Mouse (Mus musculus): ENCODE measurements around the gene Eci1. TPM values are rescaled to one million over a fixed set of nuclear protein-coding genes. Genes with fewer than 3 reads are reported as not detected.

The Eci1 gene
- polyA plus RNA-seq, 1 experiment from 2014 or later = 301 TPM

DNA sequence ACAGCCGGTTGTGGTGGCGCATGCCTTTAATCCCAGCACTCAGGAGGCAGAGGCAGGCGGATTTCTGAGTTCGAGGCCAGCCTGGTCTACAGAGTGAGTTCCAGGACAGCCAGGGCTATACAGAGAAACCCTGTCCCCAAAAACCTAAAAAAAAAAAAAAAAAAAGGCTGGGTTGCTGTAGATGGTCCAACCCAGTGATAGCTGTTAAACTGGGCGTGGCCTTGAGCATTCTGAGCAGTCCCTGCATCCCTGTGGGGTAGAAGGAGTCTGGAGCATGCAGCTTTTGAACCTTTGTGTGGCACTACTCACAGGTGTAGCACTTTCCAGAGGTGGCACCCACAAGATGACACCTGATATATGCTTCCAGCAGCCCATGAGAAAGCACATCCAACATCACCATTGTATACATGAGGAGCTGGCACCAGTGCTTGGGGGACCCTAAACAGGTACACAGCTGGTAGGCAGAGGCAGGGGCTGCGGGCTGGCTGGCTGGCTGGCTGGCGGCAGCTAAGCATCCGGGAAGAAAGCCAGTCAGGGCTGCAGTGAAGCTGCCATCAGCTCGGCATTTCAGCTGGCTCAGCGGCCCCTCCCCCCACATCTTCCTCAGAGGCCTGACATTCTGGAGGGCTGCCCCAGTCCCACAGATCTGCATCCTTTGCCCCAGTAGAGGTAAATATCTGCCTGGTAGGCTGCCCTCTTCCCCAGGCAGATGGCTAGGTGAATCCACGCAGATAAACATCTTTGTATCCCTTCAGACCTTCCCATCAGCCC is 58.8 kb downstream of the Eci1 start:
- Histone ChIP-seq H3K4me3 (no peak overlapping the region), H3K27ac (no peak overlapping the region), H3K4me2 (no peak overlapping the region), H3K27me3 (peaks cover 47% of the 10 kb centered on the region), H3K9me3 (replicated peaks) (no peaks in the 10 kb centered on the region), H3K36me3 (no peaks in the 10 kb centered on the region), H3K9ac (no peak overlapping the region), H3K4me1 (replicated peaks) (peaks cover 21% of the 10 kb centered on the region)
- WGBS = 41% methylated on average over 11 of the region's 11 CpGs
- ATAC-seq (replicated peaks; ENCODE audit: insufficient number of reproducible peaks, insufficient read depth, low FRiP score, low read depth) = no peak

DNA sequence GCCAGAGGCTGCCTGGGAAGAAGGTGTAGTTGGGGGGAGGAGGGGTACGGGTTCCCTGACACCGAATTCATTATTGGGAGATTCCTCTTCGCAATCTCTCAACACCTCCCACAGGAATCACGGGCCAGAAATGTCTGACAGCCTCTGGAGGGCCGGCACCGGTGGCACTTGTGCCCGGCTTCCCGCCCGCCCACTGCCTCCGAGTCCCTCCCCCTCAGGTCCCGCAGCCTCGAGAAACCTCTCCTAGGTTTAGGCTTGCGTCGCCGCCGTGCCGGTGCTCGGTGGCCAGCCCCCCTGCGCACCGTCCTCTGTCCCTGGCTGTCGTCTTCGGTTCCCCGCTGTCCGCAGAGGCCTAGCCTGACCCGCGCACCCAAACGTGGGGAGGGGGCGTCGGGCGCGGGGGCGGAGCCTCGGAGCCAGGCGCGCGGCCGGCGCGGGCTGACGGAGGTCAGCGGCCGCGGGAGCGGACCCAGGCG is 61.8 kb downstream of the Eci1 start, which contains the start of gene Caskin1:
Gene Caskin1 (plus strand): TSS at position 416 of the 476 bp plus-strand sequence.
- peak; percentile 48 for ATAC-seq (replicated peaks; ENCODE audit: insufficient number of reproducible peaks, insufficient read depth, low FRiP score, low read depth)
- H3K9me3 ChIP-seq (replicated peaks) = no peaks in the 10 kb centered on the region
- peaks cover 21% of the 10 kb centered on the region for H3K4me1 ChIP-seq (replicated peaks)
- H3K9ac ChIP-seq = peak within 1 kb of the TSS; percentile 68
- H3K4me2 ChIP-seq = peak within 1 kb of the TSS; percentile 98
- H3K27me3 ChIP-seq = peaks cover 69% of the 10 kb centered on the region
- H3K4me3 ChIP-seq = peak within 1 kb of the TSS; percentile 72
- no peak within 1 kb of the TSS for H3K27ac ChIP-seq
- H3K36me3 ChIP-seq = no peaks in the 10 kb centered on the region
- WGBS = under 1% methylated on average over 38 of the region's 45 CpGs

DNA sequence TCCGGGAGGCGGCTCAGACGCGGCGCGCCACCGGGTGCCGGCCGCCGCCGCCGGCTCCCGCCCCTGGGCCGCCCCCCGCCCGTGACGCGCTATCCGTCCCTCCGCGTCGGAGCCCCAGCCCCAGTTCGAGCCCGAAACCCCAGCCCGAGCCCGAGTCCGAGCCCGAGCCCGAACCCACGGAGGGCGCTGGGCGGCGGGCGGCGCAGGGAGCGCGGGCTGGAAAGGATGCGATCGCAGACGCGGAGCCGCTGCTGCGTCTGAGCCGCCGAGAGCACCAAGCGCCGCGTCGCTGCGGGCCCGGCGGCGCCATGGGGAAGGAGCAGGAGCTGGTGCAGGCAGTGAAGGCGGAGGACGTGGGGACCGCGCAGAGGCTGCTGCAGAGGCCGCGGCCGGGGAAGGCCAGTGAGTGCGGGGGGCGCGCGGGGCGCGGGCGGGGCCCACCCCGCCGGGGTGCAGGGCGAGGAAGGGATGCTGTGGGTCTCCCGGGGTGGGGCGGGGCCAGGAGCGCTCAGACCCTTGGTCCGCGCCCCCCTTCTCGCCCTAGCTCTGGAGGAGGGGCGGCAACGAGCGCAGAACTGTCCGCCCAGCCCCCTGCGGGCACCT is 62.3 kb downstream of the Eci1 start:
- peak overlapping the region; percentile 98 for H3K4me2 ChIP-seq
- peak overlapping the region; percentile 72 for H3K4me3 ChIP-seq
- H3K9me3 ChIP-seq (replicated peaks) = no peaks in the 10 kb centered on the region
- peaks cover 69% of the 10 kb centered on the region for H3K27me3 ChIP-seq
- under 1% methylated on average over 73 of the region's 81 CpGs for WGBS
- H3K27ac ChIP-seq = no peak overlapping the region
- no peaks in the 10 kb centered on the region for H3K36me3 ChIP-seq
- H3K9ac ChIP-seq = peak overlapping the region; percentile 68
- peaks cover 21% of the 10 kb centered on the region for H3K4me1 ChIP-seq (replicated peaks)
- ATAC-seq (replicated peaks; ENCODE audit: insufficient number of reproducible peaks, insufficient read depth, low FRiP score, low read depth) = peak; percentile 52

Other genes with a start within 250 kb of the Eci1 start
- 3.6 and 3.8 TPM in 2 replicates for gene Tbc1d24, start 221.1 kb upstream of the Eci1 start, polyA plus RNA-seq (2015; fragmentation: Nextera tagmentation; extraction: Ambion mirVana)
- gene Ntn3, start 217.1 kb upstream of the Eci1 start, polyA plus RNA-seq (2015; fragmentation: Nextera tagmentation; extraction: Ambion mirVana) = 1.9 and 2.9 TPM in 2 replicates
- gene Tedc2, start 205.8 kb upstream of the Eci1 start, polyA plus RNA-seq (2015; fragmentation: Nextera tagmentation; extraction: Ambion mirVana) = 4.3 and 7.3 TPM in 2 replicates
- gene Ccnf, start 175.2 kb upstream of the Eci1 start, polyA plus RNA-seq (2015; fragmentation: Nextera tagmentation; extraction: Ambion mirVana) = 29.2 and 36.1 TPM in 2 replicates
- 0.10 TPM in 1 of 2 replicates, not detected in the other for gene Abca17, start 75.6 kb upstream of the Eci1 start, polyA plus RNA-seq (2015; fragmentation: Nextera tagmentation; extraction: Ambion mirVana)
- gene Abca3, start 74.7 kb upstream of the Eci1 start, polyA plus RNA-seq (2015; fragmentation: Nextera tagmentation; extraction: Ambion mirVana) = 6.0 and 7.8 TPM in 2 replicates
- 186 and 210 TPM in 2 replicates for gene Rnps1, start 12.1 kb upstream of the Eci1 start, polyA plus RNA-seq (2015; fragmentation: Nextera tagmentation; extraction: Ambion mirVana)
- gene Dnase1l2, start 16.5 kb downstream of the Eci1 start, polyA plus RNA-seq (2015; fragmentation: Nextera tagmentation; extraction: Ambion mirVana) = 1.1 and 1.2 TPM in 2 replicates
- gene E4f1, start 43.7 kb downstream of the Eci1 start, polyA plus RNA-seq (2015; fragmentation: Nextera tagmentation; extraction: Ambion mirVana) = 20.5 and 29.1 TPM in 2 replicates
- gene Pgp, start 43.8 kb downstream of the Eci1 start, polyA plus RNA-seq (2015; fragmentation: Nextera tagmentation; extraction: Ambion mirVana) = 60.5 and 63.0 TPM in 2 replicates
- gene Bricd5, start 47.2 kb downstream of the Eci1 start, polyA plus RNA-seq (2015; fragmentation: Nextera tagmentation; extraction: Ambion mirVana) = 0.18 TPM in 1 of 2 replicates, not detected in the other
- gene Mlst8, start 52.4 kb downstream of the Eci1 start, polyA plus RNA-seq (2015; fragmentation: Nextera tagmentation; extraction: Ambion mirVana) = 15.2 and 18.8 TPM in 2 replicates
- gene Caskin1, start 62.0 kb downstream of the Eci1 start, polyA plus RNA-seq (2015; fragmentation: Nextera tagmentation; extraction: Ambion mirVana) = 0.39 and 0.94 TPM in 2 replicates
- 59.2 and 84.9 TPM in 2 replicates for gene Traf7, start 101.3 kb downstream of the Eci1 start, polyA plus RNA-seq (2015; fragmentation: Nextera tagmentation; extraction: Ambion mirVana)
- 0.97 and 1.2 TPM in 2 replicates for gene Rab26, start 107.6 kb downstream of the Eci1 start, polyA plus RNA-seq (2015; fragmentation: Nextera tagmentation; extraction: Ambion mirVana)
- gene Pkd1, start 123.2 kb downstream of the Eci1 start, polyA plus RNA-seq (2015; fragmentation: Nextera tagmentation; extraction: Ambion mirVana) = 12.4 and 21.1 TPM in 2 replicates
- gene Tsc2, start 206.0 kb downstream of the Eci1 start, polyA plus RNA-seq (2015; fragmentation: Nextera tagmentation; extraction: Ambion mirVana) = 39.0 and 56.0 TPM in 2 replicates
- gene Nthl1, start 206.0 kb downstream of the Eci1 start, polyA plus RNA-seq (2015; fragmentation: Nextera tagmentation; extraction: Ambion mirVana) = 7.7 and 10.9 TPM in 2 replicates
- gene Slc9a3r2, start 223.7 kb downstream of the Eci1 start, polyA plus RNA-seq (2015; fragmentation: Nextera tagmentation; extraction: Ambion mirVana) = 55.5 and 61.4 TPM in 2 replicates
- 0.26 TPM in 1 of 2 replicates, not detected in the other for gene Npw, start 231.8 kb downstream of the Eci1 start, polyA plus RNA-seq (2015; fragmentation: Nextera tagmentation; extraction: Ambion mirVana)
- 12.5 and 18.1 TPM in 2 replicates for gene Zfp598, start 243.0 kb downstream of the Eci1 start, polyA plus RNA-seq (2015; fragmentation: Nextera tagmentation; extraction: Ambion mirVana)

All from heart, embryonic 15.5 days (tissue).